Mouse (Mus musculus) T-cell, adult 66 days (primary cell): Measurements from ENCODE around the gene Gm11032. TPM values are rescaled to one million over a fixed set of nuclear protein-coding genes. Genes with fewer than 3 reads are reported as not detected.

Experiments
- total RNA-seq, 2 experiments: library from RNA; stranded (reverse); gene quantifications; 3 replicates in 1 of 2; 4 replicates in 1 of 2; pipeline ENCODE4 v1.2.4; 2023

Gm11032 gene
- not detected for total RNA-seq

DNA sequence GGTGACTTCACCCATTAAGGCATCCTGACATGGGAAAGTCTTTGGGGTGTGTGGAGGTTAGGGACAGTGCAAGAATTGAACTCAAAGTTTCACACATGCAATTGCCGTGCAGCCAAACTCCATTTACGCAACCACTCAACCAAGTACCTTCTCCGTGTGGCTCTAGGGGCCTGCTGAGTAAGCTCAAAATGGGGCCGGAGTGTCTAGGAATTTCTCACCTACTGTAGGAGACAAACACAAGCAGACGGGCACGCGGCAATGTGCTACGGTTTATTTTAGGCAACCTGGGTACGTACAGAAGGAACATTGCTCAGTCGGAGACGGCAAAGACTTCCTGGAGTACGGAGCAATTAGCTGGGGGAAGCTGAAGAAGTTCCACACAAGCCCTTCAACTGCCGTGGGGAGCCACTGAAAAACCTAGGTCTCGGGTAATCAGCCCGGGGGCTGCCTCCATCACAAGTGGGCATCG lies at the start of gene Gm11032:
TSS of gene Gm11032 (plus strand) at position 51 of the 469 bp plus-strand sequence.

DNA sequence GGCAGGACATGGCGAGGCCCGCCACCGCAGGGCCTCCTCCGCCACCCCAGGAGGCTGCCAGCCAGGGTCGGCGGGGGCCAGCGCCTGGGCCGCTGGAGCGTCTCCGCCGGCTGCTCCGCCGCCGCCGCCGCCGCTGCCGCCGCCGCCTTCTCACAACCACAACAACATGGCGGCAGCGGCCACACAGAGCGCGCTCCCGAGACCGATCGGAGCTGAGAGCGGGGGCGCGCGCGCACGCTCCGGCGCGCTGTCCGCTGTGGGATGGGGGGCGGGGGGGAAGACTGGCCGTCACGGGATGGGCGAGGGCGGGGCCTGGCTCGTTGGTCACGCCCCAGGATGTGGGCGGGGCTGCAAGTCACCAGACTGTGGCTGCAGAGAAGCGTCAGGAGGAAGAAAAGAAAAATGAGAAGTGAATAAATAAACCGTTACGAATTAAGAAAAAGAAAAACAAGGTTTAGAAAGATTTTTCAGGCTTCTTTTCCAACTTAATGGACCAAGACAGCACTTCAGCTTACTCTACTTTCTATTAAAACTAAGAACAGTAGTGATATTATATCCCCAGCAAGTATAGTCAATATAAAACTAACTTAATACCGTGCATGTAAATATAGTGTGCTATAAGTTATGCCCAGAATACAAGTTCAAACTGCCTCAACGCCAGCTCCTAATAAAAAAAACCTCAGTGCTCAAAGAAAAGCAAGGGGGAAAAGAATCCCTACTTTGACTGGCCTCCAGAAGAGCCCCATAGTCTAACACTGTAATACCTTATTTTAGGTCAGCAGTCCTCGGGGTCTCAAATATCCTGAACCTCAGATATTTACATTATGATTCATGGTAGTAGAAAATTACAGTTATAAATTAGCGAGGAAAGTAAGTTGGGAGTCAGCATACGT lies 25.0 kb upstream of the Gm11032 start, which contains the start of gene Mtmr3:
TSS of gene Mtmr3 (minus strand) at position 256 of the 893 bp plus-strand sequence.

DNA sequence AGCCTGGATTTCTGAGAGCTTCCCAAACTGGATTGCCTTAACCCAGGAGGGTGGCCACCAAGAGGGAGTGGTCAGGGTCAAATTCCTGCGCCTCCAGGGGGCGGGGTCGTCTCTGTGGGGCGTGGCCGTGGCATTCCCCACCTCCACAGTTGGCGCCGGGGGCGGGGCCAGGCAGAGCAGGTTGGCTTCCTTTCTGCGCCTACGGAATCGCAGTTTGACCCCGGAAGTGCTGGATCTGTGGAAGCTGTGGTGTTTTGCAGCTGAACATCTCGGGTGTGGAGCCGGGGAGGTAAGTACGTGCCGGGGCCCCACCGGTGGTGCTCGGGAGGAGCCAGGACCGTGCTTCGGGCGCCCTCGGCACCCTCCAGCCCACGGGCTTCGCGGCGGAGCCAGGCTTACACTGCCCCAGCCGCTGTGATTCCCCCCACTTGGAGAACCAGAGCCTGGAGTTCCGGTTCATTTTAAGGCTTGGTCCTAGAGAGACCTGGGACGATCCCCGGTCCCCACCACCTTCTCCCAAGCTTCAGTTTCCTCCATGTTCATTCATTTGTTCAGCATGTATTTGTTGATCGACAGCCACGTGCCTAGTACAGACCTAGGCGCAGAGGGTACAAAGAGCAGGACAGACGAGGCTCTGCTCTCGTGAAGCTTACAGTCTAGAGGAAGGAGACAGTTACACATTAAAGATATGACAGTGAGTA lies 17.8 kb downstream of the Gm11032 start, which contains the start of gene Ascc2:
TSS of gene Ascc2 (plus strand) at position 214 of the 701 bp plus-strand sequence.

Other genes with a start within 250 kb of the Gm11032 start
- 1 to 10 TPM; 1.4 to 3.0 TPM for gene Hormad2, start 179.0 kb upstream of the Gm11032 start, total RNA-seq
- gene Mtmr3, start 25.2 kb upstream of the Gm11032 start, total RNA-seq: 10 to 100 TPM; 90.2 to 91.2 TPM
- 10 to 100 TPM; 30.4 to 31.0 TPM for gene Ascc2, start 17.7 kb downstream of the Gm11032 start, total RNA-seq
- gene Uqcr10, start 84.3 kb downstream of the Gm11032 start, total RNA-seq: 100 to 1,000 TPM; 122 to 140 TPM
- gene Zmat5, start 84.6 kb downstream of the Gm11032 start, total RNA-seq: 10 to 100 TPM; 30.5 to 33.3 TPM
- under 1 TPM; 0.21 to 0.47 TPM for gene Cabp7, start 126.7 kb downstream of the Gm11032 start, total RNA-seq
- 10 to 100 TPM; 53.7 to 57.5 TPM for gene Nf2, start 229.5 kb downstream of the Gm11032 start, total RNA-seq